Mouse (Mus musculus): ENCODE data around the gene Rapgefl1. TPM values are rescaled to one million over a fixed set of nuclear protein-coding genes. Genes with fewer than 3 reads are reported as not detected.
"Not testable (repeated sequence)": the region's sequence is repeated elsewhere in the genome, so short reads cannot be mapped to it uniquely, and the experiment has no call there.

Rapgefl1 gene
- polyA plus RNA-seq, 1 experiment from 2014 or later = 6.3 TPM

- no peak for DNase-seq (ENCODE audit: low spot score)
- ATAC-seq (ENCODE audit: low read depth) = no peak
- no peak within 1 kb of the TSS for H3K4me3 ChIP-seq (ENCODE audit: low read depth, low read length)
- no peaks in the 10 kb centered on the region for H3K27me3 ChIP-seq (replicated peaks; ENCODE audit: control insufficient read depth, insufficient read depth, low read length)
- no peaks in the 10 kb centered on the region for H3K9me3 ChIP-seq (ENCODE audit: control insufficient read depth, low read length)
- WGBS = 94% methylated on average over 5 of the region's 5 CpGs
- H3K36me3 ChIP-seq (ENCODE audit: control insufficient read depth, insufficient read depth, low read length) = peaks cover 86% of the 10 kb centered on the region
- H3K9ac ChIP-seq (ENCODE audit: low read depth, low read length) = no peak within 1 kb of the TSS
- no peak within 1 kb of the TSS for H3K4me2 ChIP-seq (ENCODE audit: low read depth, low read length)
- no peak within 1 kb of the TSS for H3K27ac ChIP-seq (replicated peaks; ENCODE audit: low read depth, low read length)
- peaks cover 5% of the 10 kb centered on the region; the same call in 1 of the 2 replicates for H3K4me1 ChIP-seq (ENCODE audit: control insufficient read depth, insufficient read depth, low read length)
Observed at GRCm38 (mm10) chr11:98804605-98805004, 32.0 kb upstream of the Rapgefl1 start, which contains the start of gene Casc3. Casc3 (plus strand) TSS chr11:98804905.

DNA sequence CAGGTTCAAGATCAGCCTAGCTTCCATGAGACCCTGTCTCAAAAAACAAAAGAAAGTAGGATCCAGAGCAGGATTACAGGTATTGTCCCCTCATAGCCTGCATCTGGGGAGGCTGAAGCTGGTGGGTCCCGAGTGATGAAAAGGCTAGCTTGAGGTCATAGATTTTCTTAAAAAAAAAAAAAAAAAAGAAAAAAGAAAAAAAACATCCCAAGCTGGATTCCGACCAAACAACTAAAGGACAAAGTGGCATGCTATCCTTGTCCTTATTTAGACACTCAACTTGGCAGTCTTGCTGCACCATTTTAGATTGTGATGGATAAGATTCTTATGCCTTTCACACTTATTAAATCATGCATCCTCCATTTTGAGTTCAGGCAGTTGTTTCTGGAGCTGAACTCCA, 28.2 kb upstream of the Rapgefl1 start:
- 74% methylated on average over 2 of the region's 2 CpGs for WGBS
- no peak for DNase-seq (ENCODE audit: low spot score)
- ATAC-seq (ENCODE audit: low read depth) = no peak
- Histone ChIP-seq H3K36me3 (ENCODE audit: control insufficient read depth, insufficient read depth, low read length) (peaks cover 75% of the 10 kb centered on the region), H3K27me3 (replicated peaks; ENCODE audit: control insufficient read depth, insufficient read depth, low read length) (no peaks in the 10 kb centered on the region), H3K9me3 (ENCODE audit: control insufficient read depth, low read length) (no peaks in the 10 kb centered on the region), H3K4me3 (ENCODE audit: low read depth, low read length) (peak overlapping the region; percentile 92; the same call in 1 of the 2 replicates), H3K27ac (replicated peaks; ENCODE audit: low read depth, low read length) (peak overlapping the region; percentile 97), H3K4me2 (ENCODE audit: low read depth, low read length) (peak overlapping the region; percentile 70), H3K9ac (ENCODE audit: low read depth, low read length) (no peak overlapping the region), H3K4me1 (ENCODE audit: control insufficient read depth, insufficient read depth, low read length) (peaks cover 14% of the 10 kb centered on the region; the same call in 1 of the 2 replicates)

GRCm38 (mm10) chr11:98809457-98810290, 26.9 kb upstream of the Rapgefl1 start:
- H3K36me3 ChIP-seq (ENCODE audit: control insufficient read depth, insufficient read depth, low read length) = peaks cover 74% of the 10 kb centered on the region
- ATAC-seq (ENCODE audit: low read depth) (peak; percentile 99), DNase-seq (ENCODE audit: low spot score) (peak; percentile 99)
- H3K27ac ChIP-seq (replicated peaks; ENCODE audit: low read depth, low read length) = peak overlapping the region; percentile 97
- 0% methylated on average over 22 of the region's 84 CpGs for WGBS
- H3K9me3 ChIP-seq (ENCODE audit: control insufficient read depth, low read length) = no peaks in the 10 kb centered on the region
- peak overlapping the region; percentile 95 for H3K9ac ChIP-seq (ENCODE audit: low read depth, low read length)
- H3K4me2 ChIP-seq (ENCODE audit: low read depth, low read length) = peak overlapping the region; percentile 70
- no peaks in the 10 kb centered on the region for H3K27me3 ChIP-seq (replicated peaks; ENCODE audit: control insufficient read depth, insufficient read depth, low read length)
- H3K4me1 ChIP-seq (ENCODE audit: control insufficient read depth, insufficient read depth, low read length) = peaks cover 14% of the 10 kb centered on the region; the same call in 1 of the 2 replicates
- H3K4me3 ChIP-seq (ENCODE audit: low read depth, low read length) = peak overlapping the region; percentile 92

- Histone ChIP-seq H3K9me3 (ENCODE audit: control insufficient read depth, low read length) (no peaks in the 10 kb centered on the region), H3K4me3 (ENCODE audit: low read depth, low read length) (peak overlapping the region; percentile 92), H3K27ac (replicated peaks; ENCODE audit: low read depth, low read length) (peak overlapping the region; percentile 97), H3K36me3 (ENCODE audit: control insufficient read depth, insufficient read depth, low read length) (peaks cover 74% of the 10 kb centered on the region), H3K27me3 (replicated peaks; ENCODE audit: control insufficient read depth, insufficient read depth, low read length) (no peaks in the 10 kb centered on the region), H3K9ac (ENCODE audit: low read depth, low read length) (peak overlapping the region; percentile 95), H3K4me1 (ENCODE audit: control insufficient read depth, insufficient read depth, low read length) (peaks cover 14% of the 10 kb centered on the region; the same call in 1 of the 2 replicates), H3K4me2 (ENCODE audit: low read depth, low read length) (peak overlapping the region; percentile 70)
- no peak for ATAC-seq (ENCODE audit: low read depth)
- 63% methylated on average over 7 of the region's 7 CpGs for WGBS
- DNase-seq (ENCODE audit: low spot score) = no peak
Observed at GRCm38 (mm10) chr11:98810686-98811085, 25.9 kb upstream of the Rapgefl1 start.

DNA sequence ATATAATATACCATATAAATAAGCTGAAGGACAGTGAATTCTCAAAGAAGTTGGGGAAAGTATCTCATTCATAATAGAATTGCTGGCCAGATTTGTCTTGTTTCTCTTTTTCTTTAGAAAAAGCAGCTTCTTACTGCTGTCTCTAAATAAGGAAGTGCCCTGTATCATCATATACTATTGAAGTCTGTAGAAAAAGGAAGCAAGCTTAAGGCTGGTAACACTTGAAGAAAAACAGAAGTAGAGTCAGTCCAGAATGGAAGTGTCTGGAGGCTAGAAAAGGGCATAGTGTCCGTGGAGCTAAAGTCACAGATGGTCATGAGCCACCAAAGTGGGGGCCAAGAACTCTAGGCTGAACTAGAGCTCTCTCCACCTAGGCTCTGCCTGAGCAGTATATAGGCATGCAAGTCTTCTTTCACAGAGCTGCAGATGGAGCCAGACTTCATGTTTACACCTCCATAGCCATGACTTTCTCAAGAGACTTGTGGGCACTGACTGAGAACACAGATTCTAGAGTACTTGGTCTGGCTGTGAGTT, 19.8 kb upstream of the Rapgefl1 start:
- H3K36me3 ChIP-seq (ENCODE audit: control insufficient read depth, insufficient read depth, low read length) = peaks cover 97% of the 10 kb centered on the region
- no peak overlapping the region for H3K9ac ChIP-seq (ENCODE audit: low read depth, low read length)
- no peaks in the 10 kb centered on the region for H3K4me1 ChIP-seq (ENCODE audit: control insufficient read depth, insufficient read depth, low read length)
- no peaks in the 10 kb centered on the region for H3K27me3 ChIP-seq (replicated peaks; ENCODE audit: control insufficient read depth, insufficient read depth, low read length)
- H3K27ac ChIP-seq (replicated peaks; ENCODE audit: low read depth, low read length) = no peak overlapping the region
- no peak overlapping the region for H3K4me2 ChIP-seq (ENCODE audit: low read depth, low read length)
- no peak for ATAC-seq (ENCODE audit: low read depth)
- H3K9me3 ChIP-seq (ENCODE audit: control insufficient read depth, low read length) = no peaks in the 10 kb centered on the region
- no peak for DNase-seq (ENCODE audit: low spot score)
- WGBS = 96% methylated on average over 1 of the region's 1 CpGs
- H3K4me3 ChIP-seq (ENCODE audit: low read depth, low read length) = no peak overlapping the region

- H3K36me3 ChIP-seq (ENCODE audit: control insufficient read depth, insufficient read depth, low read length) = peaks cover 98% of the 10 kb centered on the region
- no peak for ATAC-seq (ENCODE audit: low read depth)
Observed at GRCm38 (mm10) chr11:98820968-98821367, 15.6 kb upstream of the Rapgefl1 start.

GRCm38 (mm10) chr11:98826071-98826470, 10.5 kb upstream of the Rapgefl1 start:
- not testable (repeated sequence) for ATAC-seq (ENCODE audit: low read depth); H3K9me3 ChIP-seq (ENCODE audit: control insufficient read depth, low read length); H3K4me3 ChIP-seq (ENCODE audit: low read depth, low read length); H3K27me3 ChIP-seq (replicated peaks; ENCODE audit: control insufficient read depth, insufficient read depth, low read length); H3K4me1 ChIP-seq (ENCODE audit: control insufficient read depth, insufficient read depth, low read length); H3K4me2 ChIP-seq (ENCODE audit: low read depth, low read length); H3K9ac ChIP-seq (ENCODE audit: low read depth, low read length); DNase-seq (ENCODE audit: low spot score); H3K27ac ChIP-seq (replicated peaks; ENCODE audit: low read depth, low read length)
- peaks cover 96% of the 10 kb centered on the region for H3K36me3 ChIP-seq (ENCODE audit: control insufficient read depth, insufficient read depth, low read length)
- 94% methylated on average over 2 of the region's 2 CpGs for WGBS

More at GRCm38 (mm10) chr11:98820968-98821367, 15.6 kb upstream of the Rapgefl1 start:
- H3K27me3 ChIP-seq (replicated peaks; ENCODE audit: control insufficient read depth, insufficient read depth, low read length) = no peaks in the 10 kb centered on the region
- H3K4me2 ChIP-seq (ENCODE audit: low read depth, low read length) = no peak overlapping the region
- DNase-seq (ENCODE audit: low spot score) = no peak
- H3K27ac ChIP-seq (replicated peaks; ENCODE audit: low read depth, low read length) = no peak overlapping the region
- no peaks in the 10 kb centered on the region for H3K4me1 ChIP-seq (ENCODE audit: control insufficient read depth, insufficient read depth, low read length)
- no peaks in the 10 kb centered on the region for H3K9me3 ChIP-seq (ENCODE audit: control insufficient read depth, low read length)
- no peak overlapping the region for H3K9ac ChIP-seq (ENCODE audit: low read depth, low read length)
- WGBS = 93% methylated on average over 5 of the region's 5 CpGs
- no peak overlapping the region for H3K4me3 ChIP-seq (ENCODE audit: low read depth, low read length)

GRCm38 (mm10) chr11:98827877-98828276, 8.7 kb upstream of the Rapgefl1 start:
- WGBS = 87% methylated on average over 2 of the region's 2 CpGs
- Histone ChIP-seq H3K36me3 (ENCODE audit: control insufficient read depth, insufficient read depth, low read length) (peaks cover 96% of the 10 kb centered on the region), H3K4me1 (ENCODE audit: control insufficient read depth, insufficient read depth, low read length) (no peaks in the 10 kb centered on the region), H3K9ac (ENCODE audit: low read depth, low read length) (no peak overlapping the region), H3K27ac (replicated peaks; ENCODE audit: low read depth, low read length) (no peak overlapping the region), H3K27me3 (replicated peaks; ENCODE audit: control insufficient read depth, insufficient read depth, low read length) (no peaks in the 10 kb centered on the region), H3K4me2 (ENCODE audit: low read depth, low read length) (no peak overlapping the region), H3K4me3 (ENCODE audit: low read depth, low read length) (no peak overlapping the region), H3K9me3 (ENCODE audit: control insufficient read depth, low read length) (no peaks in the 10 kb centered on the region)
- ATAC-seq (ENCODE audit: low read depth) = no peak
- no peak for DNase-seq (ENCODE audit: low spot score)

Measured in embryonic facial prominence, embryonic 14.5 days (tissue).